Mouse (Mus musculus) limb, embryonic 14.5 days (tissue): ENCODE results near the gene Cfap97. TPM values are rescaled to one million over a fixed set of nuclear protein-coding genes. Genes with fewer than 3 reads are reported as not detected.

ENCODE experiments used
- ATAC-seq: fragments of 200-750 bp; cut with Nextera tagmentation; 2 replicates; pipeline ENCODE4 v1.8.0; 2017; ENCODE audit warnings: low read depth, moderate number of reproducible peaks, moderate TSS enrichment; ENCODE audit not compliant: low FRiP score
- DNase-seq: peaks from one replicate; pipeline ENCODE4 v3.0.0-alpha.2; 2015; ENCODE audit warnings: low spot score
- H3K27ac ChIP-seq: fragments of 300-500 bp; sonication (generic); replicated peaks from 2 replicates; pipeline ENCODE4 v1.5.1; 2014; ENCODE audit warnings: low read depth, mild to moderate bottlenecking, low read length, moderate library complexity, mixed read lengths
- H3K27me3 ChIP-seq: fragments of 300-500 bp; sonication (generic); 2 replicates; pipeline ENCODE4 v1.6.1; 2014; ENCODE audit warnings: low read length, mixed read lengths; ENCODE audit not compliant: control insufficient read depth, insufficient read depth
- H3K36me3 ChIP-seq: fragments of 300-500 bp; sonication (generic); 2 replicates; pipeline ENCODE4 v1.6.1; 2014; ENCODE audit warnings: mild to moderate bottlenecking, low read length, moderate library complexity, mixed read lengths; ENCODE audit not compliant: control insufficient read depth, insufficient read depth
- H3K4me1 ChIP-seq: fragments of 300-500 bp; sonication (generic); 2 replicates; pipeline ENCODE4 v1.6.1; 2014; ENCODE audit warnings: antibody characterized with exemption, low read length, mixed read lengths; ENCODE audit not compliant: control insufficient read depth, insufficient read depth
- H3K4me2 ChIP-seq: fragments of 300-500 bp; sonication (generic); replicated peaks from 2 replicates; pipeline ENCODE4 v1.6.1; 2014; ENCODE audit warnings: low read depth, mild to moderate bottlenecking, low read length, moderate library complexity; ENCODE audit not compliant: severe bottlenecking
- H3K4me3 ChIP-seq: fragments of 300-500 bp; sonication (generic); replicated peaks from 2 replicates; pipeline ENCODE4 v1.5.1; 2014; ENCODE audit warnings: low read length
- H3K9ac ChIP-seq: fragments of 300-500 bp; sonication (generic); 2 replicates; pipeline ENCODE4 v1.6.1; 2014; ENCODE audit warnings: mild to moderate bottlenecking, low read depth, low read length, moderate library complexity; ENCODE audit not compliant: severe bottlenecking
- H3K9me3 ChIP-seq: fragments of 300-500 bp; sonication (generic); 2 replicates; pipeline ENCODE4 v1.6.1; 2016; ENCODE audit warnings: low read length; ENCODE audit not compliant: control insufficient read depth
- POLR2A ChIP-seq: fragments of 200-500 bp; IDR thresholded peaks from 2 replicates; pipeline ENCODE4 v1.8.0; 2012; ENCODE audit warnings: inconsistent platforms, mild to moderate bottlenecking, moderate library complexity, borderline replicate concordance; ENCODE audit not compliant: insufficient read depth, insufficient read length; ENCODE audit errors: extremely low read depth
- WGBS: fragments of 180-500 bp; shearing (Covaris S2); extraction: QIAGEN DNeasy Blood & Tissue Kit; methylation state at CpG from one replicate; pipeline ENCODE4 v1.1.7; 2014; 5-methylcytosine and 5-hydroxymethylcytosine counted together
- polyA plus RNA-seq, 2 experiments: library from polyadenylated mRNA; depleted of rRNA in 1 of 2; stranded (reverse) in 1 of 2; unstranded in 1 of 2; fragments of >200 nt; fragmentation: Nextera tagmentation in 1 of 2; extraction: Ambion mirVana in 1 of 2; gene quantifications; 2 replicates each; pipeline versions ENCODE4 v1.2.1 to v1.2.3; 2012 to 2014

Cfap97 gene
- polyA plus RNA-seq, 2 experiments = 14.6 to 28.5 TPM

DNA sequence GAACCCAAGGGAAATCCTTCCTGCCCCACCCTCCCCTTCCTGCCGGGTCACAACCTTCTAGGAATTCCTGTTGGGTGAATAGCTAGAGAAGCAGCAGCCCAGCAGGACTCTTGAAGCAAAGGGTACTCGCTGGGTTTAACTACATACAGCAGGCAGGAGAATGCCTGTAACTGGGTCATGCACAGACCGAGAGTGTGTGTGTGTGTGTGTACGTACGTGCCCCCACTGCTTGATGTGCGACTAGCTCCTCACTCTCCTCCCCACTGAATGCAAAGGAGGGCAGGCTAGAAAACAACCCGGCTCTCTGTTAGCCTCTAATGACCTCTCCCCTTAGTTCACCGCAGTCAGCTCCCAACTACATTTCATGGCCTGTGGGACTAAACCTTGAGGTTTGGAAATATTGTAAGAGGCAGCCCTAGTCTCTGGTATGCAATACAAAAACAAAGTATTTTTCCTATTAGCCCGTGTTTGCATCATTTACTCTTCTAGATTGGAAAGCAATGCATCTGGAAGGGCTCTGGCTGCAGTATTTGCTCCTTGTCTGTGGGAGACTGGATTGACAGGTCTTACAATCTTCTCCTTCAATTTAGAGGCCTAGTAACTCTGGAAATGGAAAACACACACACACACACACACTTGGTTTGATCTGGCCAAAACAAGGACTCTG, 53.5 kb downstream of the Cfap97 start:
- H3K4me3 ChIP-seq = no peak overlapping the region
- DNase-seq = no peak
- H3K9ac ChIP-seq = no peak overlapping the region
- H3K4me2 ChIP-seq = no peak overlapping the region
- H3K4me1 ChIP-seq = peaks cover 20% of the 10 kb centered on the region
- ATAC-seq = no peak
- no peak overlapping the region for H3K27ac ChIP-seq
- no peaks in the 10 kb centered on the region for H3K27me3 ChIP-seq
- WGBS = 82% methylated on average over 9 of the region's 9 CpGs
- H3K9me3 ChIP-seq = no peaks in the 10 kb centered on the region
- no peak for TF ChIP-seq POLR2A
- H3K36me3 ChIP-seq = peaks cover 75% of the 10 kb centered on the region

DNA sequence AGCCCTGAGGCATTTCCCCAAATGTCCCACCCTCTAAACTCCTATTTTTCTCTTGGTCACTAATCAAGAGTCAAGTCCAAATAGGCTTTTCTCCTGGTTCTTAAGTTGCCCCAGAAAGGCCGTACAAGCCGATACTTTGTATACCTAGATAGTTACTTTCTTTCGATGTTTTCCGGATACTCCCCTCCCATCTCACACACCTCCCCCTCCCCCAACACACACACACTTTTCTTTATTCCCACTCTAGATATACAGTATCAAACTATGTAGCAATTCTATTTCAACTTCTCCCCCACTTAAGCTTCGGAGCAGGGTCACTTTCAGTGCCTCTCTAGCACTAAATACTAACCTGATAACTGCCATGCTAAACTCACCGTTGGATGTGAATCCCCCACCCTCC, 54.5 kb downstream of the Cfap97 start:
- ATAC-seq (no peak), DNase-seq (no peak)
- H3K27ac ChIP-seq = no peak overlapping the region
- H3K4me3 ChIP-seq = no peak overlapping the region
- WGBS = 85% methylated on average over 6 of the region's 6 CpGs
- no peak overlapping the region for H3K4me2 ChIP-seq
- peaks cover 21% of the 10 kb centered on the region for H3K4me1 ChIP-seq
- no peaks in the 10 kb centered on the region for H3K9me3 ChIP-seq
- no peak overlapping the region for H3K9ac ChIP-seq
- no peak for TF ChIP-seq POLR2A
- H3K27me3 ChIP-seq = no peaks in the 10 kb centered on the region
- H3K36me3 ChIP-seq = peaks cover 71% of the 10 kb centered on the region

DNA sequence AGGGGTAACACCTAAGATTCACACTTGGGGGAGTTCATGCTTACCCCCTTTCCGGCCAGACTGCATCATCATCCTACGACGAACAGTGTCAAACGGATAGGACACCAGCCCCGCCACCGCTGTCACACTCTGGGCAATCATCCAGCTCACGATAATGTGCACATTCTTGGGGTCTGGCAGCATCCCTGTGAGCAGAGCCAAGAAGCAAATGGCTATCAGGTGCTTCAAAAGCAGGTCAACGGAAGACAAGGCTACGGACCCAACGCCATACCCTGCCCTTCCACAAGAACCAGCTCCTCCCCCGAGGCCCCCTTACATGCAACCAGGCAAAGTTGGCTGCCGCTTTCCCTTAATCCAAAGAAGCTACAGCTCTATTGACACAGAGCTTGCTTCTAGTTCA, 56.8 kb downstream of the Cfap97 start:
- Histone ChIP-seq H3K4me2 (peak overlapping the region; percentile 91), H3K9me3 (no peaks in the 10 kb centered on the region), H3K4me3 (peak overlapping the region; percentile 89), H3K9ac (no peak overlapping the region), H3K4me1 (peaks cover 29% of the 10 kb centered on the region), H3K27ac (no peak overlapping the region), H3K27me3 (no peaks in the 10 kb centered on the region), H3K36me3 (peaks cover 58% of the 10 kb centered on the region)
- ATAC-seq (no peak), DNase-seq (no peak)
- WGBS = 80% methylated on average over 12 of the region's 12 CpGs
- TF ChIP-seq POLR2A = no peak

DNA sequence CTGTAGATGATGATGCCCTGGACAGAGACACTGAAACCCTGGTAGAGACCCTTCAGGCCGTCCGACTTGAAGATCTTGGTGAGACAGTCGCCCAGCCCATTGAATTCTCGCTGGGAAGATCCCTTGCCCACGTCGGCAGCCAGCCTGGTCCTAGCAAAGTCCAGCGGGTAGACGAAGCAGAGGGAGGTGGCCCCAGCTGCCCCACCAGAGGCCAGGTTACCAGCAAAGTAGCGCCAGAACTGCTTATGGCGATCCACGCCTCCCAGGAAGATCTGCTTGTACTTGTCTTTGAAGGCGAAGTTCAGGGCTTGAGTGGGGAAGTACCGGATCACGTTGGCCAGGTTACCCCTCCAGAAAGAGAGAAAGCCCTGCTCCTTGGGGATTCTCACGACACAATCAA, 57.5 kb downstream of the Cfap97 start:
- Histone ChIP-seq H3K4me1 (peaks cover 29% of the 10 kb centered on the region), H3K4me2 (peak overlapping the region; percentile 91), H3K9me3 (no peaks in the 10 kb centered on the region), H3K27me3 (no peaks in the 10 kb centered on the region), H3K36me3 (peaks cover 53% of the 10 kb centered on the region), H3K4me3 (peak overlapping the region; percentile 89), H3K9ac (peak overlapping the region; percentile 25; the same call in 1 of the 2 replicates), H3K27ac (no peak overlapping the region)
- TF ChIP-seq POLR2A = no peak
- DNase-seq (no peak), ATAC-seq (no peak)
- 76% methylated on average over 15 of the region's 15 CpGs for WGBS

DNA sequence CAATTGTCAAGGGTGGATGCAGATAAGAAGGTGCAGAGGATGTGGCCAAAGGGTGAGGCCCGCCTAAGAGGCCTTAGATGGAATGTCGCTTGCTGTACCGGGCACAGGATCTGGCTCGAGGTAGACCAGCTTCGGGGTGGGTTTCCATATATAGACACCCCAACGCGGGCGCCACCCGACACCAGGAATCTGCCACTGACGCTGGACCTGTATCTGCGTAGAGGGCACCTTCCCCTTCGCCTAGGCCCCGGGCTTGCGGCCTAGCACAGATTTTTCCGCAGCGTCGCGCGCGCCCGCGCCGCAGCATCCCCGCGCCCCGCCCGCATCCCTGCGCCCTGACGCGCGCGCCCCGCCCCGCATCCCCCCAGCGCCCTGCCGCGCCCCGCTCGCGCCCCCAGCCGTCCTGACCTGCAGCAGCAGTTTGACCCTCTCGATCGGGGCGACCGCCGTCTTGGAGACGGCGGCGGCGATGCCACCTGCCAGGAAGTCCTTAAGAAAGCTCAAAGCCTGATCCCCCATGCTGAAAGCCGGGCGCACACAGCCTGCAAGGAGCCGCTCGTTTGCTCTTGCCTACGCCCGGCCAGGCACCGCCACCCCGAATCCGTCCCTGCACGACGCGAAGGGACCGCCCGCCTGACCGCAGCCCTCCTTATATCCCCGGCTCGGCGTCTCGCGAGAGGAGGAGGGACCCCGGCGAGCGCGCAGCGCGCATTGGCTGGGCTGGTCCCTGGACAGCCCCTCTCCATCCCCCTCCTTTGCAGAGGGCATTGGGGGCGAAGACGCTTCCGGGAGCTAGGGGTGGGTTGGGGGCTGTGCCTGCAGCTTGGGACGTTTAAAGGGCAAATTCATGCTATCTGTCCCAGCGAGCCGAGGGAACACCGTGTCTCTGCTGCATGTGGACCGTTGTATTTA, 59.1 kb downstream of the Cfap97 start, which contains the start of gene Slc25a4:
TSS of gene Slc25a4 (minus strand) at position 881 of the 912 bp plus-strand sequence.
- H3K27me3 ChIP-seq = no peaks in the 10 kb centered on the region
- H3K27ac ChIP-seq = peak within 1 kb of the TSS; percentile 95
- peak within 1 kb of the TSS; percentile 94 for H3K9ac ChIP-seq
- H3K4me2 ChIP-seq = peak within 1 kb of the TSS; percentile 91
- peak; percentile 99 for ATAC-seq
- WGBS = under 1% methylated on average over 65 of the region's 84 CpGs
- peak; percentile 93 for DNase-seq
- peak; percentile 99 for TF ChIP-seq POLR2A
- H3K4me1 ChIP-seq = peaks cover 29% of the 10 kb centered on the region
- peak within 1 kb of the TSS; percentile 89 for H3K4me3 ChIP-seq
- no peaks in the 10 kb centered on the region for H3K9me3 ChIP-seq
- H3K36me3 ChIP-seq = peaks cover 38% of the 10 kb centered on the region
